Mouse (Mus musculus): ENCODE data around the gene Tmem178b. TPM values are rescaled to one million over a fixed set of nuclear protein-coding genes. Genes with fewer than 3 reads are reported as not detected.

The Tmem178b gene
- polyA plus RNA-seq, 1 experiment from 2014 or later = 7.1 TPM

- no peak overlapping the region for H3K4me2 ChIP-seq
- DNase-seq (ENCODE audit: low spot score, missing footprints) (no peak), ATAC-seq (ENCODE audit: low FRiP score) (no peak)
- H3K4me1 ChIP-seq (ENCODE audit: control insufficient read depth, insufficient read depth, low read length) = peaks cover 9% of the 10 kb centered on the region; the same call in 1 of the 2 replicates
- no peaks in the 10 kb centered on the region for H3K9me3 ChIP-seq (ENCODE audit: control insufficient read depth, low read length)
- H3K9ac ChIP-seq (ENCODE audit: low read length) = no peak overlapping the region
- no peaks in the 10 kb centered on the region for H3K27me3 ChIP-seq (ENCODE audit: control insufficient read depth, insufficient read depth, low read length)
- H3K36me3 ChIP-seq (ENCODE audit: control insufficient read depth, insufficient read depth, low read length) = no peaks in the 10 kb centered on the region
- 91% methylated on average over 2 of the region's 2 CpGs for WGBS
- no peak overlapping the region for H3K4me3 ChIP-seq (ENCODE audit: low read depth, low read length)
- H3K27ac ChIP-seq (ENCODE audit: low read depth, low read length) = no peak overlapping the region
Observed at GRCm38 (mm10) chr6:39915636-39916281, 42.7 kb downstream of the Tmem178b start.

DNA sequence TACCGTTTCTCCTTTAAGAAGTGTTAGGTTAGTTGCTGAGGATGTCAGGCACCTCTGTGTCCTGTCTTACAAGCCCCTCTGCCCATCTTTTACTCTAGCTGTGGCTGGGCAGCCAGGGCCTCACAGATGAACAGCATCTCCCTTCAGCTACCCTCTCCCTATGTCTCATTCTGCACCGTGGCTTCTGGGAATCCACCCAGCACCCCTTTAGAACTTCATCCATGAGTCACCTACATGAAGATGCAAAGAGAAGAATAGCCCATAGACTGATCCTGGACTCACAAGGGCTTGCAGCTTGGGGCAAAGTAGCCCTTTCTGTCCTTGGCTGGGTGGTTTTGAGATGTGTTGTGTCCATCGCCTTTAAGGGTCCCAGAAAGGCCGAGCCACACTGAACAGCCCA lies 43.4 kb downstream of the Tmem178b start:
- peaks cover 9% of the 10 kb centered on the region; the same call in 1 of the 2 replicates for H3K4me1 ChIP-seq (ENCODE audit: control insufficient read depth, insufficient read depth, low read length)
- 91% methylated on average over 4 of the region's 4 CpGs for WGBS
- ATAC-seq (ENCODE audit: low FRiP score) (no peak), DNase-seq (ENCODE audit: low spot score, missing footprints) (no peak)
- H3K27me3 ChIP-seq (ENCODE audit: control insufficient read depth, insufficient read depth, low read length) = no peaks in the 10 kb centered on the region
- no peak overlapping the region for H3K4me3 ChIP-seq (ENCODE audit: low read depth, low read length)
- no peaks in the 10 kb centered on the region for H3K36me3 ChIP-seq (ENCODE audit: control insufficient read depth, insufficient read depth, low read length)
- H3K27ac ChIP-seq (ENCODE audit: low read depth, low read length) = no peak overlapping the region
- no peaks in the 10 kb centered on the region for H3K9me3 ChIP-seq (ENCODE audit: control insufficient read depth, low read length)
- H3K4me2 ChIP-seq = no peak overlapping the region
- no peak overlapping the region for H3K9ac ChIP-seq (ENCODE audit: low read length)

- H3K4me2 ChIP-seq = no peak overlapping the region
- H3K36me3 ChIP-seq (ENCODE audit: control insufficient read depth, insufficient read depth, low read length) = no peaks in the 10 kb centered on the region
- no peak overlapping the region for H3K4me3 ChIP-seq (ENCODE audit: low read depth, low read length)
- DNase-seq (ENCODE audit: low spot score, missing footprints) = peak; percentile 80
- no peak overlapping the region for H3K9ac ChIP-seq (ENCODE audit: low read length)
- no peaks in the 10 kb centered on the region for H3K9me3 ChIP-seq (ENCODE audit: control insufficient read depth, low read length)
- no peak overlapping the region for H3K27ac ChIP-seq (ENCODE audit: low read depth, low read length)
- H3K27me3 ChIP-seq (ENCODE audit: control insufficient read depth, insufficient read depth, low read length) = no peaks in the 10 kb centered on the region
- H3K4me1 ChIP-seq (ENCODE audit: control insufficient read depth, insufficient read depth, low read length) = peaks cover 9% of the 10 kb centered on the region; the same call in 1 of the 2 replicates
- ATAC-seq (ENCODE audit: low FRiP score) = peak; percentile 79; the same call in 1 of the 2 replicates
- WGBS = 37% methylated on average over 8 of the region's 8 CpGs
Observed at GRCm38 (mm10) chr6:39917242-39917641, 44.2 kb downstream of the Tmem178b start.

- no peak overlapping the region for H3K9ac ChIP-seq (ENCODE audit: low read length)
- DNase-seq (ENCODE audit: low spot score, missing footprints) (no peak), ATAC-seq (ENCODE audit: low FRiP score) (peak; percentile 52; the same call in 1 of the 2 replicates)
- no peaks in the 10 kb centered on the region for H3K36me3 ChIP-seq (ENCODE audit: control insufficient read depth, insufficient read depth, low read length)
- no peak overlapping the region for H3K4me3 ChIP-seq (ENCODE audit: low read depth, low read length)
- H3K4me1 ChIP-seq (ENCODE audit: control insufficient read depth, insufficient read depth, low read length) = peaks cover 9% of the 10 kb centered on the region; the same call in 1 of the 2 replicates
- no peaks in the 10 kb centered on the region for H3K9me3 ChIP-seq (ENCODE audit: control insufficient read depth, low read length)
- no peak overlapping the region for H3K27ac ChIP-seq (ENCODE audit: low read depth, low read length)
- H3K27me3 ChIP-seq (ENCODE audit: control insufficient read depth, insufficient read depth, low read length) = no peaks in the 10 kb centered on the region
- H3K4me2 ChIP-seq = no peak overlapping the region
- 87% methylated on average over 6 of the region's 6 CpGs for WGBS
Observed at GRCm38 (mm10) chr6:39917729-39918128, 44.7 kb downstream of the Tmem178b start.

- Histone ChIP-seq H3K36me3 (ENCODE audit: control insufficient read depth, insufficient read depth, low read length) (no peaks in the 10 kb centered on the region), H3K9me3 (ENCODE audit: control insufficient read depth, low read length) (no peaks in the 10 kb centered on the region), H3K4me2 (no peak overlapping the region), H3K9ac (ENCODE audit: low read length) (no peak overlapping the region), H3K4me1 (ENCODE audit: control insufficient read depth, insufficient read depth, low read length) (peaks cover 9% of the 10 kb centered on the region; the same call in 1 of the 2 replicates), H3K27ac (ENCODE audit: low read depth, low read length) (no peak overlapping the region), H3K27me3 (ENCODE audit: control insufficient read depth, insufficient read depth, low read length) (no peaks in the 10 kb centered on the region), H3K4me3 (ENCODE audit: low read depth, low read length) (no peak overlapping the region)
- DNase-seq (ENCODE audit: low spot score, missing footprints) (no peak), ATAC-seq (ENCODE audit: low FRiP score) (no peak)
- 90% methylated on average over 6 of the region's 6 CpGs for WGBS
Observed at GRCm38 (mm10) chr6:39919011-39919709, 46.1 kb downstream of the Tmem178b start.

DNA sequence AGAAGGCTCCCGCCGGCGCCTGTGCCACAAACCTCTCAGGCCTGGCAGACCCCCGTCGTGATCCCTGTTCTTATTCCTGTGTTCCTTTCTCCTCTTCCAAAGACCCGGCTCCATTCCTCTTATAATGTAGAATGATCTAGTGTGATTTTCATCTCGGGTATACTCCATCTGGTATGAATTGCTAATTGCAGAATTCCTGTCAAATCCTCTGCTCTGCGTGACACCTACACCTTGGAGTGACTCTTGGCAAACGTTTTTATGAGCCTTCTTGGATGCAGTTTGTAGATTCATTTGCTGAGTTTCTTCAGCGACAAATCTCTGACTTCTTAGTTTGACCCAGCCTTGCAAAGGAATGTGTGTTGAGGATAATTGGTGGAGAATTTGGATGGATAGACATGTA lies 53.4 kb downstream of the Tmem178b start:
- H3K9ac ChIP-seq (ENCODE audit: low read length) = no peak overlapping the region
- no peaks in the 10 kb centered on the region for H3K27me3 ChIP-seq (ENCODE audit: control insufficient read depth, insufficient read depth, low read length)
- no peak overlapping the region for H3K4me3 ChIP-seq (ENCODE audit: low read depth, low read length)
- WGBS = 87% methylated on average over 10 of the region's 10 CpGs
- no peaks in the 10 kb centered on the region for H3K9me3 ChIP-seq (ENCODE audit: control insufficient read depth, low read length)
- no peaks in the 10 kb centered on the region for H3K36me3 ChIP-seq (ENCODE audit: control insufficient read depth, insufficient read depth, low read length)
- no peak overlapping the region for H3K27ac ChIP-seq (ENCODE audit: low read depth, low read length)
- no peak for ATAC-seq (ENCODE audit: low FRiP score)
- H3K4me1 ChIP-seq (ENCODE audit: control insufficient read depth, insufficient read depth, low read length) = no peaks in the 10 kb centered on the region
- no peak overlapping the region for H3K4me2 ChIP-seq
- DNase-seq (ENCODE audit: low spot score, missing footprints) = no peak

- H3K27ac ChIP-seq (ENCODE audit: low read depth, low read length) = no peak overlapping the region
- no peak overlapping the region for H3K4me3 ChIP-seq (ENCODE audit: low read depth, low read length)
- no peaks in the 10 kb centered on the region for H3K4me1 ChIP-seq (ENCODE audit: control insufficient read depth, insufficient read depth, low read length)
- ATAC-seq (ENCODE audit: low FRiP score) (no peak), DNase-seq (ENCODE audit: low spot score, missing footprints) (peak; percentile 54)
- H3K36me3 ChIP-seq (ENCODE audit: control insufficient read depth, insufficient read depth, low read length) = no peaks in the 10 kb centered on the region
- H3K9ac ChIP-seq (ENCODE audit: low read length) = no peak overlapping the region
- WGBS = 86% methylated on average over 3 of the region's 3 CpGs
- no peak overlapping the region for H3K4me2 ChIP-seq
- no peaks in the 10 kb centered on the region for H3K27me3 ChIP-seq (ENCODE audit: control insufficient read depth, insufficient read depth, low read length)
- H3K9me3 ChIP-seq (ENCODE audit: control insufficient read depth, low read length) = no peaks in the 10 kb centered on the region
Observed at GRCm38 (mm10) chr6:39936590-39936989, 63.5 kb downstream of the Tmem178b start.

GRCm38 (mm10) chr6:39940920-39941319 lies 67.8 kb downstream of the Tmem178b start:
- Histone ChIP-seq H3K27ac (ENCODE audit: low read depth, low read length) (no peak overlapping the region), H3K9ac (ENCODE audit: low read length) (no peak overlapping the region), H3K27me3 (ENCODE audit: control insufficient read depth, insufficient read depth, low read length) (no peaks in the 10 kb centered on the region), H3K36me3 (ENCODE audit: control insufficient read depth, insufficient read depth, low read length) (no peaks in the 10 kb centered on the region), H3K4me1 (ENCODE audit: control insufficient read depth, insufficient read depth, low read length) (peaks cover 8% of the 10 kb centered on the region; the same call in 1 of the 2 replicates), H3K4me2 (no peak overlapping the region), H3K9me3 (ENCODE audit: control insufficient read depth, low read length) (no peaks in the 10 kb centered on the region), H3K4me3 (ENCODE audit: low read depth, low read length) (no peak overlapping the region)
- WGBS = 92% methylated on average over 7 of the region's 7 CpGs
- DNase-seq (ENCODE audit: low spot score, missing footprints) (no peak), ATAC-seq (ENCODE audit: low FRiP score) (no peak)

DNA sequence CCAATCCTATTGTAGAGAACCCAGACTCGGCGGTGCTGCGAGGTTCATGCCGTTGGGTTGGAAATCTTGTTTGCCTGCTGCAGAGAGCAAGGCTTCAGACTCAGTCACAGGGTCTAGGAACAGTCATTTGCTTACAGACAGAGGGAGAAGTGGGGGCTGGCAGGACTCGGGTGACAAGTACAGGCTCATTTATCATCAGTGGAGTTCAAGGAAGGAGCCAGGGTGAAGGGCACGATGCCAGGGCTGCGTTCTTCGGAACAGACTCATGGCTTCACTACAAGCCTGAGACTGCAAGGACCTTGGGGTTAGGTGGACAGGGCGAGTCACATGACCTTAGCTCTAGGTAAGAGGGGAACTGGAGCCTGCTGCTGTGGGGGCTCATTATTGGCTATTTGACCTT lies 71.8 kb downstream of the Tmem178b start:
- Histone ChIP-seq H3K4me2 (no peak overlapping the region), H3K9ac (ENCODE audit: low read length) (no peak overlapping the region), H3K36me3 (ENCODE audit: control insufficient read depth, insufficient read depth, low read length) (no peaks in the 10 kb centered on the region), H3K27me3 (ENCODE audit: control insufficient read depth, insufficient read depth, low read length) (no peaks in the 10 kb centered on the region), H3K4me3 (ENCODE audit: low read depth, low read length) (no peak overlapping the region), H3K27ac (ENCODE audit: low read depth, low read length) (no peak overlapping the region), H3K4me1 (ENCODE audit: control insufficient read depth, insufficient read depth, low read length) (peaks cover 8% of the 10 kb centered on the region; the same call in 1 of the 2 replicates), H3K9me3 (ENCODE audit: control insufficient read depth, low read length) (no peaks in the 10 kb centered on the region)
- 88% methylated on average over 9 of the region's 9 CpGs for WGBS
- ATAC-seq (ENCODE audit: low FRiP score) = peak; percentile 25; the same call in 1 of the 2 replicates
- DNase-seq (ENCODE audit: low spot score, missing footprints) = no peak
